Mouse (Mus musculus) thymus, postnatal 25 days (tissue): ENCODE results near the gene Olfr239.
"Not testable (repeated sequence)": the region's sequence is repeated elsewhere in the genome, so short reads cannot be mapped to it uniquely, and the experiment has no call there.

Source experiments
- DNase-seq: peaks from one replicate; pipeline ENCODE4 v3.0.0; 2022

Gene Olfr239

GRCm38 (mm10) chr17:33191002-33191401 is at the start of gene Olfr239:
TSS of gene Olfr239 (plus strand) at chr17:33191302.
- DNase-seq = not testable (repeated sequence)

DNA sequence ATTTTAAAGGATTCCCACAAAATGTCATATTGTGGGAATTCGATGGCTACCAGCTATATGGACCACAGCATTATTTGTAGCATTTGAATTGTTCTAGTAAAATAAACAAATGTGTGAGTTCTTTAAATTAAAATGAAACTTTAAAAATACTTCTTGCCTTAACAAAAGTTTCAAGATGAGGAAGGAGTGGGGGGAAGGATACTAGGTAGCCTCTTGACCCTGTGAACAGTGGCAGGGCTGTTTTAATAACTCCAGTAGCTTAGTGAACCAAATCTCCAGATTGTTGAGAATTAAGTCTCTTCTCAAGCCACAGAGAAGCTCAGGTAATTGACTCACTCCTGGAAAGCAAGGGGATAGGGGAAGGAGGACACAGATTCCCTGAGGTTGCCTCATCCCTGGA is 23.0 kb upstream of the Olfr239 start, which contains the start of gene Olfr55:
Gene Olfr55 (plus strand): TSS at position 301 of the 400 bp plus-strand sequence.
- DNase-seq = not testable (repeated sequence)

DNA sequence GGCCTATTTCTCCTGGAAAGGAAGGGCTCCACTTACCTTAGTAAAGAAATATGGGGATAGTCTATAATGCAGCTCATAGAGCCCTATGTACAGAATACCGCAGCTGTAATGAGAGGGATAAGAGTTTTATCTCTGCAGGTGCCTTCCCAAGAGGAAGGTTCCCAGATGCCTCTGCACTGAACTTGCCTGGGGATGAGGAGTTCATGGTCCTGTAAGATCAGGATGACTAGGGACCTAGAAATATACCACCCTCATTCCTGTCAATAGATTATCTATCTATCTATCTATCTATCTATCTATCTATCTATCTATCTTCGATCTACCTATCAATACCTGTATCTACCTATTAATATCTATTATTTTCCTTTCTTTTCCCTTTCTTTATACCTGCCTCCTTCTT is 30.5 kb downstream of the Olfr239 start, which contains the start of gene Olfr1564:
Gene Olfr1564 (minus strand): TSS at position 101 of the 400 bp plus-strand sequence.
- DNase-seq = no peak

DNA sequence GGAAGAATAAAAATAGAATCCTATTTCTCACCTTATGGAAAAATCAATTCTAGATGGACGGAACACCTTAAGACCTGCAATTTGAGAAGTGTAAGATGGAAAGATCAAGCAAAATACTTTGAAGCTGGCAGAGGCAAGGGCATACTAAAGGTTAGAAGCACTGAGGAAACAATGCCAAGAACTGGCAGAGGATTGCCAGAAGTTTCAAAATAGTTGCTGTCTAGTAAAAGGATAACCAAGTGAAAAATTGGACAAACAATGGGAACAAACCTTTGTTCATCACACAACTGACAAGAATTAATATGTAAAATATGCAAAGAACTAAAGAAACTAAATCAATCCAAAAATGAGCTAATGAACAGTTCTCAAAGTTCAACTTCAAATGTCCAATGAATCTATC is 45.5 kb downstream of the Olfr239 start:
- not testable (repeated sequence) for DNase-seq
